Mouse (Mus musculus) right cerebral cortex, postnatal 25 days (tissue): ENCODE results near the gene Scgb2b26.
"Not testable (repeated sequence)": the region's sequence is repeated elsewhere in the genome, so short reads cannot be mapped to it uniquely, and the experiment has no call there.

Experiments used
- DNase-seq: peaks from one replicate; pipeline ENCODE4 v3.0.0; 2022

The Scgb2b26 gene

DNA sequence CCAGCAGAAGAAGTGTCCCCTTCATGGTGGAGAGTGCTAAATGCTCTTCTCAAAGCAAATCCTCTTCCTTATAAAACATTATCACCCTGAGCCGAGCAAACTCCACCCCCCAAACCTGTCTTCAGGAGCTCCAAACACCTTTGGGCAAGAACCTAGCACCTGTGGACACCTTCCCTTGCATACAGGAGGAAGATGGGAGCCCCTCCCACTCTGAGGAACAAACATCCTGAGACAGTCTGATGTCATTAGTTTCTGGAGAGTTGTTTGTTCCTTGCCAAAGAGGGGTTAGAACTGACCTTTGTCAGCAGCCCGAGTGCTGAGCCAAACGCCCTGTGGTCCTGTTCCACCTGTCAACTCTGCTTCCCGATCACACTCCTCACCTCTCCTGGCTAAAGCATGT, at the start of gene Scgb2b26:
Gene Scgb2b26 (minus strand): TSS at position 101 of the 400 bp plus-strand sequence.
- no peak for DNase-seq

- DNase-seq = not testable (repeated sequence)
These were observed 37.4 kb upstream of the Scgb2b26 start for GRCm38 (mm10) chr7:33982281-33982680.

DNA sequence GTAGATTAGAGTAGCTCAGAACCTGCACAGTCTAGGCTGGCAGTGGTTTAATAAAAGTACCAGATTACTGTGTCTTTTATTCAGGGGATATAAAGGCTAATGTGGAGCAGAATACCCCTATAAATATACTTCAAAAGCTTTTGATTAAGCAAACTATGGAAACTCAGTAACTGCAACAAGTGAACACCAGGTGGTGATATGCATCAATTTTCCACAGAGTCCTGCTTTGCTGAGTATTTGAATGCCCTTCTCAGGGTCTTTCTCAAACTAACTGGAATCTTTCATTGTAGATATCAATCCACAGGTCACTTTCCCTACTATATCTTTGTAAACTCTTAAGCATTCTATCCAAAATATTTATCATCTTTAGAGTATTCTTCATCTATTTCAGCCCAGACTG, 41.9 kb downstream of the Scgb2b26 start:
- no peak for DNase-seq

DNA sequence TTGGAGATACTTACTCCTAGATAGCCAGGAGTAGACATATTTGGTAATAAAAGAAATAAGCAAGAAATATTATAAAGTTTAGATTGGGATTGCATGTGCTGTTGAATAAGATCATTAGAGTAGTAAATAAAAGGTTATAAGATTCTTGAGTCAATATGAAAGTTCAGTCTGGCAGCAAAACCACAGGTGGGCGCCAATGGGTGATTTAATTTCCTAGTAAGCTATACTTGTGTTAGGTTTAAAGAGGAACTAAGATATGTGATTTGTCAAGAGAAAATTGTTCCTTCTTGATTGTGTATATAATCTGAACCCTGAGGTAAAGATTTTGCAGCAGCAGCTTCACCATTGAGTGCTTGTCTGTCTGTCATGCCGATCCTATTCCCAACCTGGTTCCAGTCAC, 44.0 kb downstream of the Scgb2b26 start:
- DNase-seq = no peak

- DNase-seq = no peak
These were observed 44.8 kb downstream of the Scgb2b26 start for GRCm38 (mm10) chr7:33900007-33900406.
